Mouse (Mus musculus) spleen, adult 12 weeks (tissue): Measurements from ENCODE around the gene Fancc.

Experiments used
- DNase-seq: peaks from one replicate; pipeline ENCODE4 v3.0.0; 2022; ENCODE audit warnings: low spot score

The Fancc gene

DNA sequence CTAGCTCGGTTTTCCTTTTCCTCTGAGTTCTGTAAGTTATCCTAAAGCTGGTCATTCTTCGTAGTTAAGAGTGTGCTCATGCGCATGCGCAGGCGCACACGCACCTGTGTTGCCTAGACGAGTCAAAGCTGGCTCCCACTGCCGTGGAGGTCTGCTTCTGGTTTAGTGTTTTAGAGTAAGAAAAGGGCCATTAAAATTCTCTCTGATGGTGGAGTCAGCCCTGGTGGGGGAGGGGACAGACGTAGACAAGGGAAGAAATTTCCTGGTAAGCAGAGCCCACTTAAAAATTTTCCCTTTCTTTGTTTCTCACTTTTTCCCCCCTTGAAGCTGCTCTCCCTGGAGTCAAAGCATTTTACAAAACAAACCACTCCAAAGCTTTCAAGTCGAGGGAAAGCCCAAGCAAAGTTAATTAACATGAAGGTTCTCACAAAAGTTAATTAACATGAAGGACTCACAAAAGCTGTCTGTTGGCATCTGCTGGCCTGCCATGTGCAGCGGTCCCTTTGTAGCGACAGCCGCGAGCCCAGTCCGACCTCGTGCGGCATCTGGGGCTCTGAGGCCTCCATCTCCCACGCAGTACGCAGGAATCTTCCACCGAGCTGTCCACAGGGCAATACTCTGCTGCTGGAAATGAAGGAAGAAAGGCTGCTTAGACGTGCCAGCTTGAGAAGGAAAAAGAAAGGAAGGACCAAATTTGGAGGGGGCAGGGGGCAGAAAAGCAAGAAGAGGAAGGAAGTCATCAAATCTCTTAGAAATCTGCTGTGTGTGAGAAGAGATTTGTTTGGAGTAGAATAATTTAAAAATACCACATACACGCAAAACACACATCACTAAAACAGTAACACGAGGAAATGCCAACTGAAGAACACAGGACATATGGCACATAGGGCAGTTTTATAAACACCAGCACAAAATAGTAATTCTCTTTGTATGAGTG is at the start of gene Fancc:
Gene Fancc, minus strand, starts transcription at position 633 of the 937 bp plus-strand sequence.
- no peak for DNase-seq

DNA sequence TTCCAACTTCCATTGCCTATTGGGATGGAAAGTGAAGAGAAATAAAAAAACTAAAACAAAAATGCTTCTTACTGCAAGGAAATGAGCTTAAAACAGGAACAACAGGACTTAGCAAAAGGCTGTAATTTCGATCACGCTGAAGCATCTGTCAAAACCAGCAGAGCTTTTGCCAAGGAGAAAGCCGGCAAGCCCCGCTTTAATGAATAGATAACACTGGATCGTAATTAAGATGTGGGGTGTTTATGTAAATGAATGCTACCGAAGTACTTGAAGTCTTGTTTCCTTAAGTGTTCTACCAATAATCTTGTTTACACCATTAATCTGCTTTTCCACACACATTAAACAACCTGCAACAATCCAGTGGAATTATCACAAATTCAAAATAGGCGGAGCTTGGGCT is 48.2 kb upstream of the Fancc start:
- DNase-seq = no peak

DNA sequence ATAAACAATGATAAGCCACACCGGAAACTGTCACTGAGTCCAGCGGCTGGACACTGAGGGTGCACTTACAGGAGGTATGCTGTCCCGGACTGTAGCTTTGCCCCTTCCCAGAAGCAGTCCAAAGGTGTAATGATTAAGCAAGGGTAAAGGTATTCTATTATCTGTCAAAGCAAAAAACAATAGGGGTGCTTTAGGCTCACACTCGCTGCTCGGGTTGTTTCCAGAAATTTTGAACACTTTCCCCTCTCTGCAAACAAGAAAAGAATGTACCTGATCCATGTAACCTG is 47.8 kb upstream of the Fancc start:
- DNase-seq = no peak

DNA sequence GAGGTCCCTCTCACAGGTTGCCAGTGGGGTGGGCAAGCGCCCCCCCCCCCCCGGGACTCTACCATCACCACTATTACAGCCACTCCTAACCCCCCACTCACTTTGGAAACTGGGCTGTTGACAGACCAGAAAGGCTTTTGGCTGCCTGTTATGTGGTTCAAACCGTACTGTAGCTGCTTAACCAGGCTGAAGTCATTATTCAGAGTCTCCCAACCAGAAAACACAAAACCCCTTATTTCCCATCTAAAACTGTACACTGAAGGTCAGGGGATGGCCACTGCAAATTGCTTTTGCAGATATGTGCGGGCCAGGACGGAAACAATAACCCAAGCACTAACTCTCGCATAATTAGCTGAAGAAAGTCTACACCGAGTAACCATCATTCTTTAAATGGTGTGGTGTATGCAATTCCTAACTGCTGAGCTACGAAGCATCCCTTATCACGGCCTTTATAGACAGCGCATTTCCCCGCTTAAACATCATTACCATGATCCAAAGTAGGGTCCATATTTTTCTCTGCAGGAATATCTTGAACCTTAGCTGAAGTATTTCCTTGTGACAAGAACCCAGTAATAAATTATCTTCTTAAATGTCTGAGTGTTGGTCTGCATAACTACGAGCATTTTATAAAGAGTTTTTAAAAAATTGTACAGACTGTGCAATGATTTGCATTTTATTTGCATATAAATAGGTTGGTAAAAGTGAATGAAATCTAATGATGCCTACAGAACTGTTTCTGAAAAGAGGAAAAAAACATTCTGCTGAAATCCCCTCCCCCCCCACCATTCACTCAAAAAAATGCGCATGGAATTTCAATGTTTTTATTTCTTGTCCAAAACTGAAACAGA is 47.3 kb upstream of the Fancc start:
- DNase-seq = no peak

DNA sequence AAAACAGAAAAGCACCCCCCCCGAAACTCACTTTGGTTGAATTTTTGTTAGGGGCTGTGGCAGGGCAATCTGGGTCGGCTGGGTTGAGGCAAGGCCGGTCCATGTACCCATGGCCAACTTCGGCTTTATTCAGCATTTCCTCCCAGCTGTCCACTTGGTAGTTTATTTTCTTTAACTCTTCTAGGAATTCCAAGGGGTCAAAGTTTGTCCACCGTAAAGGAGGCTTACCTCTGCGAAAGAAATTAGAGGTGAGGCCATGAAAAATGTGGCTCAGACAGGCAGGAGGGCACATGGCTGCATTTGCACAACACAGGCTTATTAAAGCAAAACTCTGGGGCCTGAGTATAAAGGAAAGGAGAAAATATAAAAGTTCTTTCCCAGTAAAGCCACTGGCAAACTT is 46.4 kb upstream of the Fancc start:
- no peak for DNase-seq

DNA sequence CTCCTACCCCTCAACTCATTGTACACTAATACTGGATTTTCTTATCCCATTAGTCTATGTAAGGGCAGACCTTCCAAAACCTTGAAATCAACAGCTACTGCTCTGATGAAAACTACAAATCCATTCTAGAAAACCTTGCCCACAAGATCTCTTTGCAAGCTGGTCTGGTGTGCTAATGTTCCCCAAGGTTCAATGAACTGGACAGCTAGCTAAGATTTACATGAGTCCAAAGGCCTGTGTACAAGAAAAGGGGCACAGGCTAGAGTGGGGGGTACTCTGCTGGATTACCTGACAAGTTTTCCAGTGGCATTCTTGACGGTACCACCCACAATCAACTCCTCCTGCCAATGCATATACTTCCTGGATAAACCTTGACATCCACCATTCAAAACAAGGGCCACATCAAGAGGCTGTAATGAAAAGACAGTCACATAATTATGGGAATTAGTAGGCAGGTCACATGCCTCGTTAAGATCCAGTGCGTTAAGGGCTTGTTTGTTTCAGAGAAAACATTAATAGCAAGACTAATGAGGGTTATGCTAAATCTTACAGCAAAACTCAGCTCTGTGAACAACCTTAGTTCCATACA is 45.8 kb upstream of the Fancc start:
- no peak for DNase-seq

DNA sequence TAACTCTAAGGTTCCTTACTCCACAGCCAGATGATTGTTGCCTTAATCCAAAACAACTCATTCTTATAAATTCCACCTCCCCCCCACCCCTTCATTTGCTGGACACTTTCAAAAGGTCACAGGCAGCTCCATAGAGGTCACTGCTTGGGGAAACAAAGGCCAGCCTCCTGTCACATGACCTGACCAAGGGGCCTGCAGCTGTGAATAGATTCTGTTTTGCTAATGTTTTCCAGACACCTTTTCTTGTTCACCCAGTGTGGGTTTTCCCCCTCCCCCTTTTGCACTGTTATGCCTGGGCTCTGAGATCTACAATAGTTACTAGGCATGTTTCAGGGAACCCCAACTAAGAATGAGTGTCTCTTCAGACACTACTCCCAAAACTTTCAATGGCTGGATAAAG is 44.4 kb upstream of the Fancc start:
- no peak for DNase-seq

DNA sequence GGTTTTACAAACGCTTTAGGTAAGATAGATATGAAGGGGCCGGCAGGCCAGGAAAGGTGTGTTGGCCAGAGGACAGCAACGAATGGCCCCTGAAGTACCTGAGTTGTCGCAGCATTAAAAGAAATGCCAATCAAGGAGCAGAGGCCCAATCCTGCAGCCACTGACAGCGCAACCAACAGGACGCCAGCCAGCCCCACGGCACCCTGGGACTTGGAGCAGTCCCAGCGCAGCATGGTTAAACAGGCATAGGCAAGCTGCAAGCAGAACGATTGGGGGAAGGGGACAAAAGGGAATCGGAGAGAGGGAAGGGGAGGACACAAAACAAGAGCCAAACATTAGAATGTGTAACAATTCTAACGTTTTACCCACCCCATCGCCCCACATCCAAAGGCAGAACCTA is 43.5 kb upstream of the Fancc start:
- DNase-seq = no peak

DNA sequence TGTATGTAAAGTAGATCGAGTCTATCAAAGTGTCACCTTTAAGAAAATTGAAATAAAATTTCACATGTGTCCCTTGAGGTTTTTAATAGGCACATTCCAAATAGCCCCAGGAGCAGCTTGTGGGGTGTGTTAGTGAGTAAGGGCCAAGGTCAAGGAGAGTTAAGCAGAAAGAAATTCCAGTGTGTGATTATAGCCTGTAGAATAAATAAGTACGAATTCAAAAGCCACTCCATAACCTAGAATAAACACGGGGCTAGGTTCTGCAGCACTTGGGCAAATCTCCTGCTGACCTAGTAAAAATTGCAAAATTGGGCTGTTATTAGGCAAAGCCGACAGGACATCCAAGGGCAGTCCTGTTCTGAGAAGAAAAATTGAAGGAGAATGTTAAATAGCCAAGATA is 37.9 kb upstream of the Fancc start:
- DNase-seq = no peak

DNA sequence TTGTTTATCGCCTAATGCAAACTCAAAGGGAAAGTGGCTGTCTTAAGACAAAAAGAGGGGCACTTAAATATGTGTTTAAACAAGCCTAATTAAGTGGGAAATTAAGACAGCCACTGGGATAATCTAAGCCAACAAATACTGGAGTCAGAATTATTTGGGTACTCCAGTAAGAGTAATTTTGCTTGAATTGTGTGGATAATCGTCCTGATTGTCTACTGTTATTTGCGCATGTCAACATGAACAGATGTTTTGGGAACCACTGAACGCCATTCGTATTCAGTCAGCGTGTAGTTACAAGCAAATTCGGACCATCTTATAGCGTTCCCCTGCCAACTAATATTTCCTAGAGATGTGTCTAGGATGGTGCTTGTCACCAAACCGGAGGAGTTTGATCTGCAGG is 33.8 kb upstream of the Fancc start:
- DNase-seq = no peak

DNA sequence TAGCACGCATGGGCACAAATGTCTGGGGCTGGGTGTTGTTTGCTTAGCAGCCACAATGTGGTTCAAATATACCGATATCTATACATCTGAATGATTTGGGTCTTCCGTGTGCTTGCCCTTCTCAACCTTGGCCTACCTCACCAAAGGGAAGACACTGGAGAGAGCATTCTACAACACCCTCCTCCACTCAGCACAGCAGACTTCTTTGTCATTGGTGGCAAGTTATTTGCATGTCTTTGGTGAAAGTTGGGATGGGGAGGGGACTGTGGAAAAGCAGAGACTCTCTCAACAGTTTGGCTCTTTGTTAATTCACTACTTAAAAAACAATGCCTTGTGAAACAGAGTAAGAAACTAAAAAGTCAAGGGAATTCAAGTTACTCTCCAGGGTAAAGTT is 33.3 kb upstream of the Fancc start:
- no peak for DNase-seq

DNA sequence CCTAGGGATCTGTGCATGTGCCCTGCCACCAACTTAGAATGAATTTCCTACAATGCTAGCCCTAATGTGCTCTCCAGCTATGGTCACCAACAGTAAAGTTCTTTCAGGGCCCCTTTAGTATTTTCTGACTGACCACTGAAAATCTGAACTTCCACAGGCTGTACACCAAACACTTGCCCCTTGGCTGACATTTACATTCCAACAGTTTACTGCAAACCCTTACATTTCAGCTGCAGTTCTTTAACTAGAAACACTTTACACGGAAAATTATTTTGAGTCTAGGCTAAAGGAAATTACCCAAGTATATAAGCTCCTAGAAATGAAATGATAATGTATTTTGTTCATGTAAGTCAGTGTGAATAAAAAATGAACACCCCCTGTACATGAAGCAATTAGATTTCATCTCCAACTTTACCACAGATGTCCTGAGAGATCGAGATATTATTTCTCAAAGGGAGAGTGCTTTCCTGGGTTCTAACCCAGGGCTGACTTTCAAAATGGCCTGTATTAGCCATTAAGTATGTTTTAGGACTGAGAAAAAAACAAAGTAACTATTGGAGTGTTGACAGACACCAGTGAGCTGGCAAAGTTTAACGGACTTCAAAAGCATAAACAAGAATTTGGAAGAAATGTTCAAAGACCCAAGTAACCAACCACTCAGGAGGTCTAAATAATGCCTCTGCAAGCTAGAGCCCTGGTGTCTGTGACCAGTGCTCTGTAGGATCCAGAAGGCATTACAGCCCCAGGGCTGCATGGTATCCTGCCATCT is 32.7 kb upstream of the Fancc start:
- DNase-seq = no peak

DNA sequence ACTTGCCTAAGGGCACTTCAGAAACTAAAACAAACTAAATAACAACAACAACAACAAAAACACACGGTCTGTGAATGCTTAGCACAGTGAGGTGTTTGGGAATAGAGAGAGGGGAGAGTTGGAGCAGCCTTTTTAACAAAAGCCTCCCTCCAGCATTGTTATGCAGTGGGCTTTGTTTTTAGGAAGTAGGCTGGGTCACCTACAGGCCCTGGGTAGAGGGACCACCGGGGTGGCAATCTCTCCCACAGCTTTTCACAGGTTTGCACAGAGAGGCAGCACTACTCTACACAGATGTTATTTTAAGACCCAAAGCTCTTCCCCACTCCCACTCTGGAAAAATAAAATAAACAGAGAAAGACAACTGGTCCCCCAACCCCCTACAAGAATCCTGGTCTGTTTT is 31.8 kb upstream of the Fancc start:
- DNase-seq = no peak

DNA sequence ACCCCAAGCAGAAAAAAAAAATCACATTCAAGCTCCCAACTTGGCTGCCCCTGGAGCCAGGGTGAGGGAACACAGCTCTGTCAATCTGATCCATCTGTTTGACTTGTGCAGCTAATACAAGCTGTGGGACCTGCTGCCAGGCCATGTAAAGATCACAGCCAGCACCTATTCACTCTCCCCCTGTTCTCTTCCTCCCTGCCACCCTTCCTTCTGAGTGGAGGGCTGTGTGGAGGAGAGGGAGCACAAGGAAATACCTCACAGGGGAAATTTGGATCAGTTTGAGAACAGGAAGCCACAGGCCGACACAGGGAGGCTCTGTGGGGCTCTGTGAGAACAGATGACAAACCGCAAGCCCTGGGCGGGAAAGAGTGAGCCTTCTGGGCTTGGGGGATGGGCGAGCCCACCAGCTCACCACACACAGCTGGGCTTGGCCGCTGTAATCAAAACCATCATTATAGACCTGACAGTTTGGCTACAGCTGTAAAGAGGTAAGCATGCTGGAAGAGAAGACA is 31.1 kb upstream of the Fancc start:
- no peak for DNase-seq

DNA sequence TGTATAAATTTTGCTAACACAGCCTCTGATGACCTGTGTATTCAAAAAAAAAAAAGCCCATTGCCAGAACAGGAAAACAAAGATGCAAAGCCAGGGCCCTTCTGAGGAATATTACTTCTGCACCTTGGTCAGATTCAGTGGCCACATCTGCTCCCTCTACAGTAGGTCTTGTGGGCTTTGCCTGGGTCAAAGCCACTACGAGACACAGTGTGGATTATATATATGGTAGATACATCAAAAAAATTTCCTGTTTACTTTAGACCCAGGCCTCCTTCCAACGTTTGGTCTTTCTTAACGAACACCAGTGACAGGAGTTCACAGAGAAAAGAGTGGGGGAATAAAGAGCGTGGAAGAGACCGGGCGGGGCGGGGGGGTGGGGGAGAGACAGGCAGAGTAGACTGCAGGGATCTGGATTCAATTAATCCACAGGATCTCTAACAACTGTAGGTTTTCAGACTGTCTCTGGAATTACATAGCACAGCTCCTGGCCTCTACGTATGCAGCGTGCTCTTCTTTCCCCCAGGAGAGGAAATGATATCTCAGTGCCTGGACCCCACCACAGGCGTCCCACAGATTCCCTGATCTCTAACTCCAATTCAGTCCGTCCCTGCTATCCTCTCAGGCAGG is 28.6 kb upstream of the Fancc start:
- no peak for DNase-seq

DNA sequence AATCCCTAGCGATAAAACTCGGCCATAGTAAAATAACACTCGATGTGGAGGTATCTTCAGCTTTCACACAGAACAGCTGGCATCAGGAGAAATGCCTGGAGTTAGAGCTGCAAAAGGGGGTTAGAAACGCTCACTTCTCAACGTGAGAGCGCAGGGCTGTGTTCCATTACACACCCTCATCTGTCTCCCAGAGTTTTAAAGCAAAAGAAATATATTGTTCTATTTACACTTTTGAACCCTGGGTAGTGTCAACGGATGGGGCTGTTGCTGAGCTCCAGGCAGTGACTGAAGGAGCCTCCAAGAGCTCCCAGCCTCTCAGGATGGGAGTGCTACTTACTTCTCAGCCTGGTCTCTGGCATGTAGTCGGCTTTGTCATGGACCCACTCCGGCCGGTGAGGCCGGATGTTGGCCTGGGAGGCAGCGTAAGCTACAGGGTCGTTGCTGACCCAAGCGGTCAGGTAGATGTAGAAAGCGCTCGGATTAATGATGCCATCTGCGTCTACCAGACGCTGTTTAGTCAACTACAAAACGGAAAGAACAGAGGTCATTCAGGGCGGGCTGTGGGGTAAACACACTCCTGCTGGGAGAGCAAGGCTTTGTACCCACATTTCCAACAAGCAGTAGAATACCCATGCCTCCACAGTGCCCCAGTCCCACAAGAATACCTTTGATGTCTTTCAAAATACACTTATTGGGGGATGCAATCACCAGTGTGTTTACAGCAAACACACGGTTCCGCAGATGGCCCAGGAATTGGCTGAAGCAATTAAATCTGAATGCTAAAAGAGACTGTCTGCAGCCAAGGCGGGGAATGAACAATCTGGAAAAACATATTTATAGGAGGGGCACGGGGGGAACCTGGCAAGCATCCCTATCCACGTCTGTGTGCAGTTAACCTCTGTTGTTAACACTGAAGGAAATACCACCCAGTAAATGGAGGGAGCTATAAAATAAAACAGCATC is 27.8 kb upstream of the Fancc start:
- no peak for DNase-seq

DNA sequence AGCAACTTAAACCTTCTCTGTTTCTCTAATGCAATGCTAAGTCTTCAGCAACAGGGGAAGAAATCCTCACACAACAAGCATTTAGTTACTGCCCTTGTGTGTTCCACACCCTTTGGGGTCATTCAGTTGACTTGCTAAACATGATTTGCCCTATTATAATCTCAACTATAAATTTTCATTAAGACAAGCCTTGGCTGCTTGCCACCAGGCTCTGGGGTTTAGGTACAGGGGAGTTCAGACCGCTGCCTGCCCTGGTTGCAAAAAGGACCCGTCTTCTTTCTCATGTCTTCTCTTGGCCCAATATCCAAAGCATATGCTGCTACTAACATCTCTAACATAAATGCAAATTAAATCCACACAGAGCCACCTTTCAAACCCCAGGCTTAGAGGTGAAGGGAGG is 27.0 kb upstream of the Fancc start:
- DNase-seq = no peak

DNA sequence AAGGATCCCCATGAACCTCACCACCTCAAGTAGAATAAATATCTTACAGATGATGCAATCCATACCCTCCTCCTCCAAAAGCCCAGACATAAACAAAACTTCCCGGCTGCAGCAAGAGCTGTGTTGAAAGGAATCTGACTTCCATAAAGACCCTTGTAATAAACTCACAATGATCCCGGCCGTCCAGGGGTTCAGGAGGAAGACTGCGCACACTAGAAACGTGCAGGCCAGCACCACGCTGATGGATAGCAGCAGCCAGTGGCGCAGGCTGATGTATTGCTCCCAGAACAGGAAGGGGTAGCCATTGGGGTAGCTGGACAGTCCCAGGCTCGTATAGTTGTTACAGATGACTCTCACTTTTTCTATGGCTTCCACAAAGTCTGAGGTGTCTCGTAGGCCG is 25.8 kb upstream of the Fancc start:
- no peak for DNase-seq

DNA sequence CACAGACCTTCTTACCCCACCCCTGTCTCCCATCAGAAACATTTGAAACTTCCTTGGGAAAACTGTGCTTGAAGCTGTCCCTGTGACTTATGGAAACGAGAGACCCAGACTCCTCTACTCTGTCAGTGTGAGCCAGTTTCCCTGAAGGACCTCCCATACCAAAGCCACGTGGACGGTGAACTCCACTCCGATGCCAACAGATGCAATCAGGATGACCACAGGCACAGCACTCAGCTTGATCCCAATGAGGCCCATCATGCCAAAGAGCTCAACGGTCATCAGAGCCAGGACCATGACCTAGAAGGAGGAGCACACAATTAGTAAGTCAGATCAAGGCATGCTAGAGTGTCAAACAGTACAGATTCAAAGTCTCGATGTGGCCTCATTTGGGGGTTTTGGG is 23.0 kb upstream of the Fancc start:
- DNase-seq = no peak

DNA sequence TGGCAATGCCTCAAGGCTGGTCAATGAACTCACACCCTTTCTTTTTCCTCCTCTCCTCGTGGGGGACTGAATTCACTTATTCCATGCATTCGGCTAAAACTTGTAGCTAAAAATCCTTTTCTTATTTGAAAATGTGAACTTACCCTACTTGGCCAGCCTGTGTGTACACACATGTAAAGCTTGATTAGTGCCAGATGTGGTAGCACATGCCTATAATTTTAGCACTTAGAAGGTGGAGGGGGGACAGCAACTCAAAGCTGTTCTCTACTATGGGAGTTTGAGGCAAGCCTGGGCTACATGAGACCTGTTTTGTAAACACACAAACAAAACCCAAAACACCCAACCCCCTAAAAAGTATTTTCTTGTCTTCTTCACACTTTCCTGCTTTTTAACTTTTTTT is 19.5 kb upstream of the Fancc start:
- DNase-seq = no peak
